Mouse (Mus musculus) MEL (cell line): Measurements from ENCODE around the gene Tex264. TPM values are rescaled to one million over a fixed set of nuclear protein-coding genes. Genes with fewer than 3 reads are reported as not detected.
A peak's percentile ranks its signal among the peaks of the same experiment; 100 is the strongest.

Experiments used
- DNase-seq: peaks from one replicate; pipeline ENCODE4 v3.0.0; 2011; ENCODE audit warnings: low read depth, low spot score
- H3K27ac ChIP-seq: 2 replicates; pipeline ENCODE4 v1.5.1; 2012; ENCODE audit warnings: low read depth, mild to moderate bottlenecking, control low read depth, low read length, moderate library complexity; ENCODE audit not compliant: control insufficient read depth
- H3K27me3 ChIP-seq, 2 experiments: fragments of 150-350 bp in 1 of 2; sonication (generic) in 1 of 2; 2 replicates each; pipeline ENCODE4 v1.6.1; 2012; ENCODE audit warnings: low read length in 2 of 2, mild to moderate bottlenecking in 2 of 2, improper control_type of control experiment in 1 of 2, moderate library complexity in 1 of 2; ENCODE audit not compliant: insufficient read depth in 2 of 2, control insufficient read depth in 1 of 2
- H3K36me3 ChIP-seq, 2 experiments: 2 replicates each; pipeline ENCODE4 v1.6.1; 2012 to 2014; ENCODE audit warnings: low read length in 2 of 2, improper control_type of control experiment in 1 of 2, inconsistent platforms in 1 of 2, mild to moderate bottlenecking in 1 of 2; ENCODE audit not compliant: insufficient read depth in 2 of 2, control insufficient read depth in 1 of 2
- H3K4me1 ChIP-seq, 2 experiments: fragments of 150-350 bp in 1 of 2; sonication (generic) in 1 of 2; 2 replicates each; pipeline ENCODE4 v1.6.1; 2012; ENCODE audit warnings: low read length in 2 of 2, improper control_type of control experiment in 1 of 2, mild to moderate bottlenecking in 1 of 2; ENCODE audit not compliant: insufficient read depth in 2 of 2, control insufficient read depth in 1 of 2
- H3K4me3 ChIP-seq, 2 experiments: fragments of 150-350 bp in 1 of 2; sonication (generic) in 1 of 2; 2 replicates each; pipeline ENCODE4 v1.5.1; 2012; ENCODE audit warnings: low read depth in 2 of 2, low read length in 2 of 2, mild to moderate bottlenecking in 2 of 2, moderate library complexity in 2 of 2, control low read depth in 1 of 2, improper control_type of control experiment in 1 of 2; ENCODE audit not compliant: control insufficient read depth in 1 of 2, insufficient read depth in 1 of 2
- H3K79me2 ChIP-seq: 2 replicates; pipeline ENCODE4 v1.6.1; 2012; ENCODE audit warnings: mild to moderate bottlenecking, low read length, moderate library complexity; ENCODE audit not compliant: control insufficient read depth, poor library complexity, insufficient read depth
- H3K9ac ChIP-seq: 2 replicates; pipeline ENCODE4 v1.6.1; 2012; ENCODE audit warnings: low read depth, mild to moderate bottlenecking, control low read depth, low read length, moderate library complexity; ENCODE audit not compliant: control insufficient read depth, poor library complexity, severe bottlenecking
- H3K9me3 ChIP-seq: fragments of 150-350 bp; sonication (generic); replicated peaks from 2 replicates; pipeline ENCODE4 v1.6.1; 2012; ENCODE audit warnings: mild to moderate bottlenecking, low read length, improper control_type of control experiment, moderate library complexity; ENCODE audit not compliant: insufficient read depth
- BHLHE40 ChIP-seq: IDR thresholded peaks from 2 replicates; pipeline ENCODE4 v1.6.1; 2012; ENCODE audit warnings: low read depth, mild to moderate bottlenecking, inconsistent platforms, low read length, improper control_type of control experiment, borderline replicate concordance
- CHD1 ChIP-seq: IDR thresholded peaks from 2 replicates; pipeline ENCODE4 v1.6.1; 2012; ENCODE audit warnings: low read depth, mild to moderate bottlenecking, inconsistent platforms, low read length, improper control_type of control experiment
- CTCF ChIP-seq, 3 experiments: IDR thresholded peaks in 2 of 3; conservative IDR thresholded peaks in 1 of 3; 2 replicates each; pipeline ENCODE4 v1.5.1; 2011 to 2012; ENCODE audit warnings: low read length in 3 of 3, low read depth in 2 of 3, mild to moderate bottlenecking in 2 of 3, improper control_type of control experiment in 1 of 3, inconsistent platforms in 1 of 3, mixed read lengths in 1 of 3, moderate library complexity in 1 of 3; ENCODE audit not compliant: control insufficient read depth in 1 of 3, insufficient read depth in 1 of 3, poor library complexity in 1 of 3, severe bottlenecking in 1 of 3
- E2F4 ChIP-seq: IDR thresholded peaks from 2 replicates; pipeline ENCODE4 v1.6.1; 2011; ENCODE audit warnings: low read depth, low read length, improper control_type of control experiment, borderline replicate concordance
- EP300 ChIP-seq, 2 experiments: IDR thresholded peaks; 2 replicates each; pipeline ENCODE4 v1.6.1; 2011; ENCODE audit warnings: improper control_type of control experiment in 2 of 2, low read length in 2 of 2, low read depth in 1 of 2, mild to moderate bottlenecking in 1 of 2
- GABPA ChIP-seq: IDR thresholded peaks from 2 replicates; pipeline ENCODE4 v1.6.1; 2012; ENCODE audit warnings: low read depth, mild to moderate bottlenecking, inconsistent platforms, low read length, improper control_type of control experiment, moderate library complexity
- HCFC1 ChIP-seq: IDR thresholded peaks from 2 replicates; pipeline ENCODE4 v1.6.1; 2012; ENCODE audit warnings: low read depth, mild to moderate bottlenecking, inconsistent platforms, low read length, improper control_type of control experiment, moderate library complexity
- KAT2A ChIP-seq: conservative IDR thresholded peaks from 2 replicates; pipeline ENCODE4 v1.6.1; 2012; ENCODE audit warnings: low read depth, low read length, improper control_type of control experiment, inconsistent platforms
- MAX ChIP-seq: IDR thresholded peaks from 2 replicates; pipeline ENCODE4 v1.6.1; 2011; ENCODE audit warnings: low read length, improper control_type of control experiment
- MAZ ChIP-seq: IDR thresholded peaks from 2 replicates; pipeline ENCODE4 v1.6.1; 2012; ENCODE audit warnings: low read depth, mild to moderate bottlenecking, inconsistent platforms, low read length, improper control_type of control experiment
- MXI1 ChIP-seq: IDR thresholded peaks from 2 replicates; pipeline ENCODE4 v1.6.1; 2011; ENCODE audit warnings: mild to moderate bottlenecking, low read depth, low read length, improper control_type of control experiment
- MYB ChIP-seq: IDR thresholded peaks from 2 replicates; pipeline ENCODE4 v1.6.1; 2011; ENCODE audit warnings: mild to moderate bottlenecking, low read depth, low read length, improper control_type of control experiment
- MYC ChIP-seq: IDR thresholded peaks from 2 replicates; pipeline ENCODE4 v1.6.1; 2011; ENCODE audit warnings: low read depth, mild to moderate bottlenecking, low read length, improper control_type of control experiment, moderate library complexity
- NELFE ChIP-seq: IDR thresholded peaks from 2 replicates; pipeline ENCODE4 v1.6.1; 2011; ENCODE audit warnings: low read depth, low read length, improper control_type of control experiment
- POLR2AphosphoS5 ChIP-seq: IDR thresholded peaks from 2 replicates; pipeline ENCODE4 v1.6.1; 2012; ENCODE audit warnings: low read depth, borderline replicate concordance, mild to moderate bottlenecking, inconsistent platforms, low read length, moderate library complexity, mixed read lengths
- RAD21 ChIP-seq: IDR thresholded peaks from 2 replicates; pipeline ENCODE4 v1.6.1; 2011; ENCODE audit warnings: mild to moderate bottlenecking, low read depth, low read length, improper control_type of control experiment
- SIN3A ChIP-seq: IDR thresholded peaks from 2 replicates; pipeline ENCODE4 v1.6.1; 2012; ENCODE audit warnings: low read length, improper control_type of control experiment, inconsistent platforms
- SMC3 ChIP-seq: IDR thresholded peaks from 2 replicates; pipeline ENCODE4 v1.6.1; 2011; ENCODE audit warnings: low read depth, low read length, improper control_type of control experiment
- TAL1 ChIP-seq: IDR thresholded peaks from 2 replicates; pipeline ENCODE4 v1.6.1; 2012; ENCODE audit warnings: mild to moderate bottlenecking, inconsistent platforms, low read length, moderate library complexity, mixed read lengths
- UBTF ChIP-seq: IDR thresholded peaks from 2 replicates; pipeline ENCODE4 v1.6.1; 2012; ENCODE audit warnings: low read depth, mild to moderate bottlenecking, inconsistent platforms, low read length, improper control_type of control experiment, moderate library complexity, borderline replicate concordance; ENCODE audit not compliant: insufficient read depth
- USF1 ChIP-seq: IDR thresholded peaks from 2 replicates; pipeline ENCODE4 v1.6.1; 2014; ENCODE audit warnings: low read depth, mild to moderate bottlenecking, inconsistent platforms, low read length, improper control_type of control experiment, moderate library complexity
- USF2 ChIP-seq, 2 experiments: IDR thresholded peaks; 2 replicates each; pipeline ENCODE4 v1.6.1; 2011 to 2012; ENCODE audit warnings: improper control_type of control experiment in 2 of 2, low read length in 2 of 2, borderline replicate concordance in 1 of 2, inconsistent platforms in 1 of 2, low read depth in 1 of 2, mild to moderate bottlenecking in 1 of 2; ENCODE audit not compliant: insufficient read depth in 1 of 2
- ZC3H11A ChIP-seq: IDR thresholded peaks from 2 replicates; pipeline ENCODE4 v1.6.1; 2012; ENCODE audit warnings: low read depth, mild to moderate bottlenecking, inconsistent platforms, low read length, improper control_type of control experiment
- ZKSCAN1 ChIP-seq: IDR thresholded peaks from 2 replicates; pipeline ENCODE4 v1.6.1; 2012; ENCODE audit warnings: low read depth, mild to moderate bottlenecking, inconsistent platforms, low read length, improper control_type of control experiment, moderate library complexity
- ZNF384 ChIP-seq: IDR thresholded peaks from 2 replicates; pipeline ENCODE4 v1.6.1; 2012; ENCODE audit warnings: low read depth, mild to moderate bottlenecking, inconsistent platforms, low read length, improper control_type of control experiment
- polyA plus RNA-seq, 2 experiments: library from polyadenylated mRNA; stranded (reverse) in 1 of 2; unstranded in 1 of 2; fragments of >175 nt in 1 of 2; fragments of >200 nt in 1 of 2; gene quantifications; 2 replicates each; pipeline versions ENCODE4 v1.2.1 to v1.2.4; 2012; ENCODE audit warnings: low replicate concordance in 2 of 2, low read depth in 1 of 2; ENCODE audit not compliant: insufficient read length in 2 of 2, insufficient read depth in 1 of 2, missing spikeins in 1 of 2
- total RNA-seq: library from RNA; depleted of rRNA; stranded (reverse); fragments of 300-350 nt; gene quantifications from 2 replicates; pipeline ENCODE4 v1.2.3, GENCODE M21; 2012

The Tex264 gene
- total and polyA plus RNA-seq, 3 experiments = 47.1 to 87.6 TPM; not detected in 1

- Histone ChIP-seq H3K27ac (no peak overlapping the region), H3K36me3 (no peaks in the 10 kb centered on the region), H3K79me2 (no peaks in the 10 kb centered on the region), H3K9ac (no peak overlapping the region), H3K4me1 (no peaks in the 10 kb centered on the region), H3K27me3 (peaks cover 5 to 6% of the 10 kb centered on the region in 2 experiments; a peak in 3 of 4 replicates), H3K4me3 (no peak overlapping the region), H3K9me3 (no peaks in the 10 kb centered on the region)
- TF ChIP-seq RAD21 = peak; percentile 20
- no peak for TF ChIP-seq BHLHE40
- TF ChIP-seq SMC3 = peak; percentile 57
- TF ChIP-seq CTCF (IDR thresholded peaks at IDR 0.05 in 2 of 3, conservative IDR thresholded peaks at IDR 0.05 in 1 of 3; ENCODE audit: control insufficient read depth in 1 of 3, insufficient read depth in 1 of 3, low read depth in 2 of 3, low read length in 3 of 3, poor library complexity in 1 of 3, severe bottlenecking in 1 of 3) = peak in 2 of 3 experiments; percentile 54 to 64; a peak in 5 of 6 replicates
- DNase-seq = peak; percentile 55
These were observed 41.9 kb downstream of the Tex264 start for GRCm38 (mm10) chr9:106643787-106644186.

DNA sequence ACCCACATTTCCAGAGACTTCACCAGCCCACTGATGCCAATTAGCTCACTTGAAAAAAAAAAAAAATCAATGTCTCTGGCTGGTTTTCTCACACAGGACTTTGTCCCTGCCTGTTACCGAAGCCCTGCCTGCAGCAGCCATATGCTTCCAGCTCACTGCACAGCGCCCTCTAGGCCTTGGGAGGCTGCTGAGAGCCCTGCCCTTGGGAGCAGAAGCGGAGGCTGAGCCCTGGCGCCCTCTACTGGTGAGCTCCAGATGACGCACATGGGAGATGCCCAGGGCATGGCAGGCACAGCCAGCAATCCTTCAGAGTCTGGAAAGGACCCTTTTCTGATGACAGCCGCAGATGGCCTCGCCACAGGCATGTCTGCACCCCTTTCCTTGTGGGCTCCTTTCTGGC lies 42.6 kb downstream of the Tex264 start:
- Histone ChIP-seq H3K9ac (no peak overlapping the region), H3K9me3 (no peaks in the 10 kb centered on the region), H3K4me1 (no peaks in the 10 kb centered on the region), H3K36me3 (no peaks in the 10 kb centered on the region), H3K79me2 (no peaks in the 10 kb centered on the region), H3K27ac (no peak overlapping the region), H3K27me3 (peaks cover 5 to 6% of the 10 kb centered on the region in 2 experiments; a peak in 3 of 4 replicates), H3K4me3 (no peak overlapping the region)
- DNase-seq = peak; percentile 88
- TF ChIP-seq POLR2AphosphoS5 = no peak
- no peak for TF ChIP-seq CHD1
- no peak for TF ChIP-seq SIN3A
- peak; percentile 19; the same call in 1 of the 2 replicates for TF ChIP-seq ZC3H11A
- no peak for TF ChIP-seq MYB
- TF ChIP-seq E2F4 = no peak
- TF ChIP-seq HCFC1 = peak; percentile 52; the same call in 1 of the 2 replicates
- no peak for TF ChIP-seq ZKSCAN1
- TF ChIP-seq NELFE = no peak
- no peak for TF ChIP-seq GABPA
- peak; percentile 53 for TF ChIP-seq MAX
- no peak for TF ChIP-seq BHLHE40
- TF ChIP-seq MXI1 = no peak; the same call in 1 of the 2 replicates
- TF ChIP-seq SMC3 = peak; percentile 74
- peak; percentile 66 for TF ChIP-seq RAD21
- TF ChIP-seq USF1 = no peak
- no peak for TF ChIP-seq TAL1
- peak in 2 of 3 experiments; percentile 97 to 100 for TF ChIP-seq CTCF (IDR thresholded peaks at IDR 0.05 in 2 of 3, conservative IDR thresholded peaks at IDR 0.05 in 1 of 3; ENCODE audit: control insufficient read depth in 1 of 3, insufficient read depth in 1 of 3, low read depth in 2 of 3, low read length in 3 of 3, poor library complexity in 1 of 3, severe bottlenecking in 1 of 3)
- TF ChIP-seq MAZ = no peak; the same call in 1 of the 2 replicates
- no peak for TF ChIP-seq EP300 (IDR thresholded peaks at IDR 0.05; ENCODE audit: low read depth in 1 of 2, low read length in 2 of 2)
- TF ChIP-seq UBTF = no peak
- no peak for TF ChIP-seq USF2 (IDR thresholded peaks at IDR 0.05; ENCODE audit: borderline replicate concordance in 1 of 2, insufficient read depth in 1 of 2, low read depth in 1 of 2, low read length in 2 of 2)
- TF ChIP-seq KAT2A = no peak
- peak; percentile 47 for TF ChIP-seq ZNF384
- TF ChIP-seq MYC = peak; percentile 76
